In genomic region chr7:139622568-139622967, GRCm38 (mm10) we compare ENCODE assay signal across 27 mouse cellular contexts. TPM values are rescaled to one million over a fixed set of nuclear protein-coding genes. Genes with fewer than 3 reads are reported as not detected.
"Had no signal": no experiment of that assay in that cellular context is flagged by ENCODE, and none has a peak within 500 bp of the region (broad histone marks: within the 10 kb centered on the region; RNA-seq: fewer than 3 reads in every experiment).

No protein-coding gene starts in this region.

- H3K36me3 ChIP-seq: limb, embryonic 10.5 days; limb, embryonic 13.5 days; liver, embryonic 12.5 days; liver, embryonic 15.5 days; lung, embryonic 15.5 days; midbrain, embryonic 10.5 days; midbrain, embryonic 13.5 days; neural tube, embryonic 13.5 days; stomach, embryonic 15.5 days had no signal

- H3K9me3 ChIP-seq: limb, embryonic 10.5 days; limb, embryonic 13.5 days; liver, embryonic 12.5 days; liver, embryonic 15.5 days; lung, embryonic 15.5 days; megakaryocyte, embryonic 14.5 days; midbrain, embryonic 10.5 days; midbrain, embryonic 13.5 days; neural tube, embryonic 13.5 days; stomach, embryonic 15.5 days had no signal

- H3K27me3 ChIP-seq: liver, embryonic 12.5 days; liver, embryonic 15.5 days; lung, embryonic 15.5 days; stomach, embryonic 15.5 days had no signal

- DNase-seq: kidney, postnatal 25 days; layer of hippocampus, adult 9-11 months; liver; lung, adult 18-20 months; lung, postnatal 10 days; lung, postnatal 36 days; retina, postnatal 1 day; right cerebral cortex, postnatal 25 days; spleen, adult 18-20 months; thymus, postnatal 25 days had no signal

- H3K9ac ChIP-seq: limb, embryonic 13.5 days; liver, embryonic 12.5 days; liver, embryonic 15.5 days; lung, embryonic 15.5 days; midbrain, embryonic 13.5 days; neural tube, embryonic 13.5 days; stomach, embryonic 15.5 days had no signal

- H3K4me3 ChIP-seq: layer of hippocampus, adult 2 months; limb, embryonic 10.5 days; limb, embryonic 13.5 days; liver, embryonic 12.5 days; liver, embryonic 15.5 days; lung, embryonic 15.5 days; megakaryocyte, embryonic 14.5 days; midbrain, embryonic 10.5 days; midbrain, embryonic 13.5 days; myocyte; neural tube, embryonic 13.5 days; stomach, embryonic 15.5 days had no signal

- H3K4me2 ChIP-seq: limb, embryonic 13.5 days; liver, embryonic 12.5 days; liver, embryonic 15.5 days; lung, embryonic 15.5 days; midbrain, embryonic 13.5 days; neural tube, embryonic 13.5 days; stomach, embryonic 15.5 days had no signal

- H3K27ac ChIP-seq: kidney, postnatal 0 days; layer of hippocampus, adult 2 months; limb, embryonic 10.5 days; limb, embryonic 13.5 days; liver, embryonic 12.5 days; liver, embryonic 15.5 days; lung, embryonic 15.5 days; midbrain, embryonic 10.5 days; midbrain, embryonic 13.5 days; neural tube, embryonic 13.5 days; stomach, embryonic 15.5 days had no signal

- H3K4me1 ChIP-seq: limb, embryonic 10.5 days; limb, embryonic 13.5 days; liver, embryonic 12.5 days; liver, embryonic 15.5 days; lung, embryonic 15.5 days; midbrain, embryonic 10.5 days; midbrain, embryonic 13.5 days; neural tube, embryonic 13.5 days; stomach, embryonic 15.5 days had no signal

- ATAC-seq: liver, embryonic 12.5 days; midbrain, embryonic 13.5 days; midbrain, embryonic 16.5 days had no signal

RNA-seq across cellular contexts. Expression of gene Nkx6-2, which starts 40.0 kb away (rescaled TPM):
- total RNA-seq: monocyte, adult 5-6 weeks; neutrophil, adult 5-6 weeks had no signal
- polyA plus RNA-seq: large intestine, adult 2 months; limb, embryonic 10.5 days; liver, embryonic 15.5 days; myocyte had no signal
